Mouse (Mus musculus) neural tube, embryonic 10.5 days (tissue): Measurements from ENCODE around the gene Tmem265.
A peak's percentile ranks its signal among the peaks of the same experiment; 100 is the strongest.

Experiments
- DNase-seq: peaks from one replicate; pipeline ENCODE4 v3.0.0-alpha.2; 2017; ENCODE audit warnings: low spot score; ENCODE audit errors: extremely low spot score

Gene Tmem265

DNA sequence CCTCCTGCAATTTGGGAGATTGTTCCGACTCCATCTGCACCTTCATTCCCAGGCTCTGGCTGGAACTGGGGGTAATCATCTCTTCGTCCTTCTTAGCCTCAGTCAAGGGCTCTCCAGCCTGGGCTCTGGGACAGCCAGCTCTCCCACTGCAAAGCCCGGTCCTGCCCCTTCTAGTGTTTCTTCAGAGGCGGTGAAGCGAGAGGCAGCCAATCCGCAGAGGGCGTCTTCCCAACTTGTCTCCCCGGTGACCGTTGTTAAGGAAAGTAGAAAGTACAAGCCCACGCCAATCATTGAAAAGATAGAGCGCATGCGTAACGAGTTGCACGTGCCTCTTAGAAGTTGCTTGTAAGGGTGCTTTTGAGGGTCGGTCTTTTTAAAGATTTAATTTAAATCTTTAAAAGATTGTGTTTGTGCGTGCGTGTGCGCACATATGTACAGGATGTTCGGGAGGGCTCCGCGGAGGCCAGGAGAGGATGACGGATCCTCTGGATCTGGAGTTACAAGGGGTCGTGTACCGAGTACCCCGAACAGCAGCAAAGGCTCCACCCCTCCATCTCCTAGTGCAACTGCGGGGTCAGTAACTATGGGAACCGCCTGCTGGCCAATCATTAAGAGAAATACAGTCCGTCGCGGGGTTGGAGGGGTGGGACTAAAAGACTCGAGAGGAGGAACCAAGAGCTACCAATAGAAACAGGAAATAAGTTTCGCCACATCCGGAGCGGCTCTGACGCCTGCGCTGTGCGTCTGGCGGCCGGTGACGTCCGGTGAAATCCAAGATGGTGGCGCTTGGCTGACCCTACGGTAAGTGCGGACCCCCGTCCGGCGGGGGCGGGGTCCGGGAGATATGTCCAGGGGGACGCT lies 27.1 kb downstream of the Tmem265 start, which contains the start of the genes Ccdc189 and Rnf40:
Ccdc189 (minus strand) TSS at position 585 of the 861 bp plus-strand sequence.
Rnf40 (plus strand) TSS at position 757 of the 861 bp plus-strand sequence.
- DNase-seq, result peak; percentile 93

DNA sequence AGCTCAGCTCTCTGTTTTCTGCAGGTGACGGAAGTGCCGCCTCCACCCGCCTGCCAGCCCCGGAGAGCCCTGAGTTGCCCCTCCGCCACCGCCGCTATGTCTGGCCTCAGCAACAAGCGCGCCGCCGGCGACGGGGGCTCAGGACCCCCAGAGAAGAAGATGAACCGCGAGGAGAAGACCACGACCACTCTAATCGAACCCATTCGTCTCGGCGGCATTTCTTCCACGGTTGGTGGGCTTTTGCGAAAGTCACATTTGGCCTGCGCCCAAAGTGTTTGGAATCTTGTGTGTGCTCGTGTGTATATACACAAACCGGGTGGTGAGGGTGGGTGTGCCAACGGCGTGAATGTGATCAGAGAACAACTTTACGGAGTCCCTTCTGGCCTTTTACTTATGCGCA lies 27.7 kb downstream of the Tmem265 start:
- DNase-seq, result no peak

DNA sequence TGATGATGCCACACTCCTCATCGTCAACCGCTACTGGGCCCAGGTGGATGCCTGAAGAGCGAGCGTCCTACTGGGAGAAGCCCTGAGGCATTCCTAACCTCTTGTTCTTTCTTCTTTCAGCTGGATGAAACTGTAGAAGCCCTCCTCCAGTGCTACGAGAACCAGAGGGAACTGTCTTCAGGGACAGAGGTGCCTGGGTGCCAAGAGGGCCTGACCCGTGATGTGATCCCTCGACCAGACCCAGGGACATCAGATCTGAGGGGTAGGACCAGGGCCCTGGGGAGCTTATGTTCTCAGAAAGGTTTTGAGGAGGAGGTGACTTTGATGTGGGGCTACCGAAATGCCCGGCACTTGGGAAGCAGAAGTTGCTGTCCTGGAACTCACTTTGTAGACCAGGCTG lies 28.4 kb downstream of the Tmem265 start:
- DNase-seq, result no peak

DNA sequence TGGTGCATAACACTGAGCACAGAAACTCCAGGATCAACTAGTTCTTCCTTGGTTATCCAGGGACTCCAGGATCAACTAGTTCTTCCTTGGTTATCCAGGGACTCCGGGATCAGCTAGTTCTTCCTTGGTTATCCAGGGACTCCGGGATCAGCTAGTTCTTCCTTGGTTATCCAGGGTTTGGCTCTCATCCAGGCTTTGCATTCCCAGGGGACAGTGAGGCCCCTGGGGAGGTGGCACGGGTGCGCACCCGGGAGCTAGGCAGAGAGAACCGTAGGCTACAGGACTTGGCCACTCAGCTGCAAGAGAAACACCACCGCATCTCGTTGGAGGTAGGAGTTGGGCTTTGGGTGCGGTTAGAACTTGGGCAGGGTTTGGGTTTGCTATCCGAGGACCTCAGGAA lies 29.9 kb downstream of the Tmem265 start:
- DNase-seq, result no peak

DNA sequence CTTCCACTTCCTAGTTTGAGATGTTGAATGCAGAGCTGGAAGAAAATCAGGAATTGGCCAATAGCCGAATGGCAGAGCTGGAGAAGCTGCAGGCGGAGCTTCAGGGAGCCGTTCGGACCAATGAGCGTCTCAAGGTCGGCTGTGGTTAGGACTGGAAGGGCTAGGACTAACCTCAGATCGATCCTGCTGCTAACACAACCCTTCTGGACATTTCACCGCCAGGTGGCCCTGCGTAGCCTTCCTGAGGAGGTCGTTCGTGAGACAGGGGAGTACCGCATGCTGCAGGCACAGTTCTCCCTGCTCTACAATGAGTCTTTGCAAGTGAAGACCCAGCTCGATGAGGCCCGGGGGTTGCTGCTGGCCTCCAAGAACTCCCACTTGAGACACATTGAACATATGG lies 31.4 kb downstream of the Tmem265 start:
- DNase-seq, result no peak

DNA sequence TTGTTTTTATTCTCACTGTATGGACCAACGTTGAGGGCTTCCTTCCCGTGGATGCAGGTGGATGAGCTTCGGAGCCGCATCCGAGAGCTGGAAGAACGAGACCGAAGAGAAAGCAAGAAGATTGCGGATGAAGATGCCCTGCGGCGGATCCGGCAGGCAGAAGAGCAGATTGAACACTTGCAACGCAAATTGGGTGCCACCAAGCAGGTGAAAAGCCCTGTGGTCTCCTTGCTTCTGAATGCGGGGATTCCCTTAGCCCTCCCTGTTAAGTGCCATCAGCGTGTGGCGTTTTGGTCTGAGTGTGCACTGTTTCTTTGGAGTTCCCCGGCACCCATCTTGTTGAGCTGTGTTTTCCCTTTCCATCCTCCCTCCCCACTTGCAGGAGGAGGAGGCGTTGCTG lies 35.6 kb downstream of the Tmem265 start:
- DNase-seq, result no peak

DNA sequence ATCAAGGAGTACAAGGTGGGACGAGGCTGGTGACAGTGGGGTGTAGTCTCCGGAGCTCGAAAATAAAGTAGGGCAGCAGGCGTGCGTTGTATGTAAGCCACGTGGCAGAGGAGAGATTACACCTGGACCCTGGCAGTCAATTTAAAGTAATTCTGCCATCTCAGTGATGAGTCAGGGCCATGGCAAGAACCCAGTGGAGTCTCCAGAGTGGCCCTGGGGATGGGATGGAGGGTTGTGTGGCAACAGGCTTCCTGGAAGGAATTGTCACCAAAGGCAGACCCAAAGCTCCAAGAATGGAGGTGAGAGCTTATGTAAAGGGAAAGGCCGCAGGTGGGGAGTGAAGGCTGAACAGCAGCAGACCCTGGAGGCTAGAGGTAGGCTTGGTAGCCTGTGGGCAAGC lies 39.4 kb downstream of the Tmem265 start:
- no peak for DNase-seq

DNA sequence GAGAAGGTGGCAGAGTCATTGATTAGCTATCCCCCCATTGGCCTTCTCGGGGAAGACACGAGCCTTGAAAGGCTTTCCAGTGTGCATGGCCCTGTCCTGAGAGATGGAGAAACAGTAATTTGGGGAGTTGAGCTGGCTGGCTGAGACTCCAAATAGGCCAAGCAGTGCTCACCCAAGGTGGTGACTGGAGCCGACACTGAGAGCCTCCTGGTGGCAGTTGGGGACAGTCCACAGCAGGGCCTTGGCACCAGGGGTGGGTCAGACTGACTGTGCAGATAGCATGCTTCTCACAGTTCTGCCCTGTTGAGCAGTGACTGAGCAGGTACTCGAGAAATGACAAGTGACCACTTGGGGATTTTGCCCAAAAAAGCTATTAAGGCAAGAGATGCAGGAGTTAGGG lies 40.5 kb downstream of the Tmem265 start:
- no peak for DNase-seq

DNA sequence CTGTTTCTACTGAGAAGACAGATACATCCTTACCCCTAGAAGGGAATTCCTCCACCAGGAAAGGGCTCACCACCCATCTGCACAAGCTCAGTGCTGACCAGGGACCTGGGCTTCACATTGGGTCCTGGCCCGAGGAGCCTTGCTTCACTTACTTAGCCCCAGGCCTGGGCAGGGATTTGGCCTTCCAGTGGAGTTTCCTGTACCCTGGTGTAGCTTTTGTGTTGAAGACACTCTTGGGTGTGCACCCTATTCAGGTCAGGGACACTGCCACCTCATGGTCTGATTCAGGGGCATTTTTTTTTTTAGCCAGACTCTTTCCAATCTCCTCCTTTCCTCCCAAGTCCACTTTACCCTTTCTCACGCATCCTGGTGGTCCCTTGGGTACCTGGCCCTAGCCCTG lies 41.7 kb downstream of the Tmem265 start:
- no peak for DNase-seq

DNA sequence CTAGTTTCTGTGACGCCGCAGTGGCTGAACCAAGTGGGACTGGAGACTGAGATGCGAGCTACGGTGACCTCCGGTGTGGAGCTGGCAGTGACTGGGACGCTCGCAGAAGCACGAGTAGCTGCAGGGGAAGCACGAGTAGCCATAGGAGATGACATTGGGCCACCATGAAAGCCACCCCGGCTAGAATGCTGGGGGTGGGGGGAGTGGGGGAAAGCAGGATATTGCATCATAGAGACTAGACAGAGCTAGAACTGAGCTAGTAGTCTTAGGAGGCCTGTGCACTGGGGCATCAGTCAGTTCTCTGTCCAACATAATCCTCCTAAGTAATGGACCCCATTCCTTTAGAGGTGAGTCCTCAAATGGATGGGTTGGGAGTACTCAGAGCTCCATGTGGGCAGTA lies 43.1 kb downstream of the Tmem265 start:
- DNase-seq, result no peak

DNA sequence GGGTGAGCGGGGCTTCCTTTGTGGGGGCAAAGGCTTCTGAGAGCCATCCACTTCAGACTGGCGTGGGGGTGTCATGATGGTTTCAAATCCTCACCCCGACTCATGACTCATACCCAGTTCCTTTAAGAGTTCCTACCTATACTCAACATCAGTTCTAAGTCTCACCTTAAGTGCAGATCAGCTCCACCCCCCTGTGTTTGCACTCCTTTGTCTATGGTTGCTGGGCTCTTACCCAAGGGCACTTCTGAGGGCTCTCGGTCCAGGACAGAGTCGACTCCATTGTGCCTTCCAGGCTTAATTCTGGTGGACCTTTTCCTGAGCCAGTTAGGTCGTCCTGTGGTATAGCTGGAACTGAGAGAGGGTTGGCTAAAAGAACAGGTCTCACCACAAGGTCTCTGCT lies 46.0 kb downstream of the Tmem265 start:
- no peak for DNase-seq

DNA sequence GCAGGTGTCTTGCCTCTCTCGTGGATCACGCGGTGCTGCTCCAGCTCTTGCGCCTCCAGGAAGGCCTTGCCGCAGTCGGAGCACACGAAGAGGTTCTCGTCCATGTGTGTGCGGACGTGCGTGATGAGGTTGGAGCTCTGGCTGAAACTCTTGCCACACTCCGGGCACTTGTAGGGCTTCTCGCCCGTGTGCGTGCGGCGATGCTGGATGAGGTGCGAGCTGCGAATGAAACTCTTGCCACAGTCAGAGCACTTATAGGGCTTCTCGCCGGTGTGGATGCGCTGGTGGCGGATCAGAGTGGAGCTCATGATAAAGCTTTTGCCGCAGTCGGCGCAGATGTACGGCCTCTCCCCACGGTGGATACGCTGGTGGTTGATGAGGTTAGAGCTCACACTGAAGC lies 49.8 kb downstream of the Tmem265 start:
- no peak for DNase-seq

DNA sequence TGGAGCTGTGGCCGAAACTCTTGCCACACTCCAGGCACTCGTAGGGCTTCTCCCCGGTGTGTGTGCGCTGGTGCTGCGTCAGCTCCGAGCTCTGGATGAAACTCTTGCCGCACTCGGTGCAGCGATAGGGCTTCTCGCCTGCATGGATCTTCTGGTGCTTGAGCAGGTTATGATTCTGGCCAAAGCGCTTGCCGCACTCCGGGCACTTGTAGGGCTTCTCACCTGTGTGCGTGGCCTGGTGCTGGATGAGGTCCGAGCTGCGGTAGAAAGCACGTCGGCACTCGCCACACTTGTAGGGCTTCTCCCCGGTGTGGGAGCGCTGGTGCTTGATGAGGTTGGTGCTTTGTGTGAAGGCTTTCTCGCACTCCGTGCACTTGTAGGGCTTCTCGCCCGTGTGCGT lies 50.4 kb downstream of the Tmem265 start:
- no peak for DNase-seq

DNA sequence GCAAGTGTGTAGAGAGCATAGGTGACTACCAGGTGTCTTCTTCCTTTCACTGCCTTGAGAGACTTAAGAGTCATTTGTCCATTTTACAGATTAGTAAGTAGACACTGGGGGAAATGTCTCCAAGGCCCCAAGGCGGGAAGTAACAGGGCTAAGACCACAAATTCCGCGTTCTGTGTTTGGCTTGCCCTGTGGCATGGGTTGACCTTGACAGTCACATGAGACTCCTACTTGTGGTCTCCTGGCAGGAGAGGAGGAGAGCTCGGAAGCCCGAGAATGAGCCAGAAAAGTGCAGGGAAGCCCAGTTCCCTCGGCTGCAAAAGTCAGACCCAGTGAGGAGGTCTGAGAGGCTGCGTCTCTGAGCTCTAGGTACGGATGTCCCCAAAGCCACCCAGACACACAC lies 52.3 kb downstream of the Tmem265 start:
- DNase-seq, result no peak

DNA sequence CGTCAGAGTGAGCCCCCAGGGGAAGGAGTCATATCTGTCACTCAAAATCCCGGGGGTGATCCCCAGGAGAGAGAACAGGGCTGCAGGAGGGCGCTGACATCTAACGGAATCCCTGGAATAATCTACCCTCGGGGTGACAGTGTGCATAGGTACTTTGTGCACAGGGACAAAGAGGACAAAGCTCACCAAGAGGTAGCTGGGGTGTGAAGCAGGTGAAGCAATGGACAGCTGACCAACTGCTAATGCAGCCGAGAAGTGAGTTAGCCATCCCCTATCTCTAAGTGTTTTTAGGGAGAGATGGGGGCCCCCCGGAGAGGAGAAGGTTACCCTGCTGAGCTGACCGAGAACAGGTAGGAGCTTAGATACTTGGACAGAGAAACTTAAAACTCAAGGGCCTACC lies 52.9 kb downstream of the Tmem265 start:
- no peak for DNase-seq

DNA sequence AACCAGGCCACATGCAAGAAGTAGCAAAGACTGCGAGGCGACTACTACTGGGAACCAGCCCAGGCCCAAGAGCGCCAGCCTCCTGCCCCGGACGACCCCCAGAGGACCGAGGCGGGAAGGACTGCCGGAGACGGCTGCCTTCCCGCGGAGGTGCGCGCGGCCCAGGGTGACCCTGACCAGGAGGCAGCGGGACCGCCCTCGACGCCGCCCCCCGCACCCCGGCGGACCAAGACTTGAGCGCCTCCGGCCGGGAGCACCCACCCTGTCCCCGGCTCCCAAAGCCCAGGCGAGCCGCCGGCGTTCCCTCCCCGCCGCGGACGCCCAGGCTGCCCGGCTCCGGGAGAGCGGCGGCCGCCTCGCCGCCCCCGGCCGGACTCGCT lies 53.3 kb downstream of the Tmem265 start:
- DNase-seq, result no peak

DNA sequence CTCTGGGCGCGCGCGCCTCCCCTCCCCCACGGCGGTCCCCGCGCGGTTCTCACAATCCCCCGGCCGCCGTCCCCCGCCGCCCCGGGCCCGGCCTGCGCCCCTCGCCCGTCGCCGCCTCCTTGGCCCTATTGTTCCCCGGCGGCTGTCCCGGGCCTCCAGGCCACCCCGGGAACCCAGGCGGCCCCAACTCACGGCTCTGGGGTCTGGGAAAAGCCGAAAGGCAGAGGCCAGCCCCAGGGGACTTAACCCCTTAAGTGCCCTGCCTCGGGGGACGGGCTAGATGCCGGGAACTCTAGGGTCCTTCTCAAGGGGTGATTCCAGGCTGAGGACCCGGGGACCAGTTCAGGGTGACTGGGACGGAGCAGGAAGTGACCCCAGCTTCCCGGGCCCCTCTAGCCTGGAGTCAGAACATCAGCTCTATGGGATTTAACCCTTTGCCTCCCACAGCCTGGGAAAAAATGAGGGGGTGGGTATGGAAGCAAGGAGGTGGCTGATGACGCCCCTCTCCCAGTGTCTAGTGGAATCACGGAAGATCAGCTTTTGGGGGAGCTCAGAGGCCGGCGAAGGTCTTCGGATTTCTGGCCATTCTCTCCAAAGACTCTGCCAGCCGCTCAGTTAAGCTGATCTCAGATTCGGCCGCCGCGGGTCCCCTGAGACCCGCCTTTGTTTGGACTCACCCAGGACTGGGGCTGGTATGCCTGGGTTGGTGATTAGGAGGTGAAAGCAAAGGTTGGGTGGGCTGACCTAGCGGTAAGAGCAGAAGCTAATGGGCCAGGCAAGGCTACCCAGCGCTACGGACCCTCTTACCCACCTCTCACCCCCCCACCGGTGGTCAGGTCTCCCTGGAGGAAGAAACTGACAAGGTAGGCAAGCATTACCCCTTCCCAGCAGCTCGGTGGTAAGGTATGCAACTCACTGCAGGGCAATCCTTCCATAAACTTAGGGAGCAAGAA lies 54.0 kb downstream of the Tmem265 start, which contains the start of gene Zfp629:
Zfp629 (minus strand) TSS at position 907 of the 953 bp plus-strand sequence.
- DNase-seq, result peak; percentile 91

DNA sequence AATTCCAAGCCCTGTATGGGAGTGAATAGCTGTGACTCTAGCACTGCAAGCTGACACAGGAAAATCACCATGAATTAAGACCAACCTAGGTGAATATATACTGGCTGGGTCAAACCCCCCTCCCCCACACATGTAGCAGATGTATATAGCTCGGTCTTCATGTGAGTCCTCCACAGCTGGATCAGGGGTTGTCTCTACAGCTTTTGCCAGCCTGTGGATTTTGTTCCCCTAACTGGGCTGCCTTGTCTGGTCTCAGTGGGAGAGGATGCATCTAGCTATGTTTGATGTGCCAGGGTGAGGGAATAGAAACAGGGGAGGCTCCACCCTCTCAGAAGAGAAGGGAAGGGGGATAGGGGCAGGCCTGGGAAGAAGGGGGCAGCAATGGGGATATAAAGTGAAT lies 55.1 kb downstream of the Tmem265 start:
- DNase-seq, result no peak
